Mouse (Mus musculus): Measurements from ENCODE around the gene Syt7.

DNA sequence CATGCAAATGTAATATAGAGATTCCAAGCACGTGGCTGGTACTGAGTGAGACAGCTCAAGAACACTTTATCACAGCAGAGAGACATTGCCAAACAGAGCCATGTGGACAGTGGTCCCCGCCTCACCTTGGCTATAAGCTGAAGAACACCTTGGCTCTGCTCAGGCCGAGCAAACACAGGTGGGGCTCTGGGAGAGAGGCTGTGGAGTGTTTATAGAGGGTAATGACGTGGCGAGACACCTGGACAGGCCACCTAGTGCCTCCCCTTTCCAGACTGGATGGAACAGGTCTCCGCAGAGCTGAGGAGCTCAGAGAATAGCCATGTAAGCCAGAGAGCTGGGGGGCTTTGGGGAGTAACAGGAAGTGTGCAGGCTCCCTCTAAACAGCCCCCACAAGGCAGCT, 46.0 kb downstream of the Syt7 start:
- TF ChIP-seq POLR2A (IDR thresholded peaks at IDR 0.05; ENCODE audit: control insufficient read depth, low read depth, low read length) (no peak), CTCF (IDR thresholded peaks at IDR 0.05; ENCODE audit: control insufficient read depth, insufficient read depth, insufficient replicate concordance, low read depth, low read length) (no peak)
